Comparison of ENCODE assay signal across 9 mouse cellular contexts in the genomic region with DNA sequence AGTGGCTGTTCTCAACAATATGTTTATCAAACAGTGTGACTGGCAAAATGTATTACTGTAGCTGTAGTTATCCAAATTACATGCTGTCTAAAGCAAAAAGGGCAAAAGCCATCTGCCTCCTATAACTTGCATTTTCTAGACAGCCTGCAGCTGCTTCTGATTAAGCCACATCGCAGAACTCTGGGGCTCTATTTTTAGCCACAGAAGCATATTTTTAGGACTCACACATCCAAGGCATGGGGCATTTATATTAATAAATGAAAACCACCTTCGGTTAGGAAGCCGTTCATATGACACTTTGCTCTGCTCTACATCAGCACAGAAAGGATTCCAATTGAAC.
A peak's percentile ranks its signal among the peaks of the same experiment; 100 is the strongest.
DNase-seq lines count a peak whose midpoint lies in the region; ATAC-seq lines count a peak whose summit lies in the region.
"Had no signal": no experiment of that assay in that cellular context is flagged by ENCODE, and none has a peak within 500 bp of the region (broad histone marks: within the 10 kb centered on the region; RNA-seq: fewer than 3 reads in every experiment).

No protein-coding gene starts in this region.

- DNase-seq in hindbrain, embryonic 11.5 days (ENCODE audit: low spot score), result peak; percentile 24
- no peak for DNase-seq in hindbrain, embryonic 10.5 days (ENCODE audit: low spot score)
- peak; percentile 72 for DNase-seq in NIH3T3 (ENCODE audit: low read depth)
- DNase-seq in embryo, embryonic 10.5 days (ENCODE audit: low spot score), result peak; percentile 55
- peak; percentile 63 for DNase-seq in limb, embryonic 11.5 days (ENCODE audit: low spot score)
- DNase-seq in frontal cortex, adult 2 months (ENCODE audit: extremely low spot score in 1 of 2, low spot score in 1 of 2), result no peak
- no peak for DNase-seq in layer of hippocampus, adult 8-10 months (ENCODE audit: low spot score in 2 of 2)

- WGBS in hindbrain, embryonic 11.5 days, result 72% methylated on average over 3 of the region's 3 CpGs
- 67% methylated on average over 3 of the region's 3 CpGs for WGBS in hindbrain, embryonic 10.5 days
- 17% methylated on average over 3 of the region's 3 CpGs for WGBS in limb, embryonic 11.5 days

- no peak overlapping the region for H3K4me3 ChIP-seq in hindbrain, embryonic 11.5 days (ENCODE audit: low read depth, low read length)
- H3K4me3 ChIP-seq in hindbrain, embryonic 10.5 days, result no peak overlapping the region
- no peak overlapping the region for H3K4me3 ChIP-seq in limb, embryonic 11.5 days (ENCODE audit: low read depth, low read length)
- H3K4me3 ChIP-seq: liver, embryonic 15.5 days had no signal

- H3K4me1 ChIP-seq in hindbrain, embryonic 11.5 days (replicated peaks; ENCODE audit: control insufficient read depth, insufficient read depth, low read length), result no peaks in the 10 kb centered on the region
- no peaks in the 10 kb centered on the region for H3K4me1 ChIP-seq in hindbrain, embryonic 10.5 days (replicated peaks)
- H3K4me1 ChIP-seq in limb, embryonic 11.5 days (ENCODE audit: control insufficient read depth, insufficient read depth, low read length), result peaks cover 12% of the 10 kb centered on the region

- H3K9ac ChIP-seq in hindbrain, embryonic 11.5 days (ENCODE audit: low read depth, low read length), result no peak overlapping the region
- no peak overlapping the region for H3K9ac ChIP-seq in limb, embryonic 11.5 days (ENCODE audit: low read length)
- H3K9ac ChIP-seq: liver, embryonic 15.5 days had no signal

- H3K9me3 ChIP-seq in hindbrain, embryonic 11.5 days (ENCODE audit: control insufficient read depth, low read length), result no peaks in the 10 kb centered on the region
- H3K9me3 ChIP-seq in hindbrain, embryonic 10.5 days, result no peaks in the 10 kb centered on the region
- no peaks in the 10 kb centered on the region for H3K9me3 ChIP-seq in limb, embryonic 11.5 days (ENCODE audit: control insufficient read depth, low read length)
- H3K9me3 ChIP-seq: liver, embryonic 15.5 days had no signal

- no peak overlapping the region for H3K4me2 ChIP-seq in hindbrain, embryonic 11.5 days (replicated peaks; ENCODE audit: low read depth, low read length)
- no peak overlapping the region for H3K4me2 ChIP-seq in limb, embryonic 11.5 days (ENCODE audit: low read depth, severe bottlenecking)
- H3K4me2 ChIP-seq: liver, embryonic 15.5 days had no signal

- ATAC-seq in hindbrain, embryonic 11.5 days (ENCODE audit: low FRiP score), result no peak
- ATAC-seq in limb, embryonic 11.5 days (ENCODE audit: insufficient number of reproducible peaks, low FRiP score, low TSS enrichment, low read depth), result peak; percentile 60; the same call in 1 of the 2 replicates
- ATAC-seq: intestine, embryonic 16.5 days had no signal

- H3K27me3 ChIP-seq in hindbrain, embryonic 11.5 days (ENCODE audit: control insufficient read depth, insufficient read depth, low read length), result no peaks in the 10 kb centered on the region
- no peaks in the 10 kb centered on the region for H3K27me3 ChIP-seq in hindbrain, embryonic 10.5 days (ENCODE audit: insufficient read depth, poor library complexity, severe bottlenecking)
- no peaks in the 10 kb centered on the region for H3K27me3 ChIP-seq in limb, embryonic 11.5 days (ENCODE audit: control insufficient read depth, insufficient read depth, low read length)
- H3K27me3 ChIP-seq: liver, embryonic 15.5 days had no signal

- H3K36me3 ChIP-seq in hindbrain, embryonic 11.5 days (ENCODE audit: control insufficient read depth, insufficient read depth, low read length), result no peaks in the 10 kb centered on the region
- H3K36me3 ChIP-seq in hindbrain, embryonic 10.5 days, result no peaks in the 10 kb centered on the region
- no peaks in the 10 kb centered on the region for H3K36me3 ChIP-seq in limb, embryonic 11.5 days (ENCODE audit: control insufficient read depth, insufficient read depth, low read length)
- H3K36me3 ChIP-seq: liver, embryonic 15.5 days had no signal

- H3K27ac ChIP-seq in hindbrain, embryonic 11.5 days (ENCODE audit: low read depth, low read length), result no peak overlapping the region
- H3K27ac ChIP-seq in hindbrain, embryonic 10.5 days, result no peak overlapping the region
- H3K27ac ChIP-seq in limb, embryonic 11.5 days (replicated peaks; ENCODE audit: low read depth, low read length), result 0 out of 2 replicates have a peak overlapping the region, but pooled peaks have one; percentile 18
- H3K27ac ChIP-seq: liver, embryonic 15.5 days had no signal

Comparison
In these comparisons a context has a peak if more than half of its experiments do, and no peak if none do; other contexts are left out.
1. DNase-seq: peak in hindbrain, embryonic 11.5 days (single experiment), NIH3T3 (single experiment), embryo, embryonic 10.5 days (single experiment) and limb, embryonic 11.5 days (single experiment); none in hindbrain, embryonic 10.5 days (single experiment), frontal cortex, adult 2 months (0 of 2) and layer of hippocampus, adult 8-10 months (0 of 2).